Mouse (Mus musculus): ENCODE measurements around the gene Galnt6. TPM values are rescaled to one million over a fixed set of nuclear protein-coding genes. Genes with fewer than 3 reads are reported as not detected.

Galnt6 gene
- polyA plus RNA-seq, 1 experiment from 2014 or later: 1.3 TPM

DNA sequence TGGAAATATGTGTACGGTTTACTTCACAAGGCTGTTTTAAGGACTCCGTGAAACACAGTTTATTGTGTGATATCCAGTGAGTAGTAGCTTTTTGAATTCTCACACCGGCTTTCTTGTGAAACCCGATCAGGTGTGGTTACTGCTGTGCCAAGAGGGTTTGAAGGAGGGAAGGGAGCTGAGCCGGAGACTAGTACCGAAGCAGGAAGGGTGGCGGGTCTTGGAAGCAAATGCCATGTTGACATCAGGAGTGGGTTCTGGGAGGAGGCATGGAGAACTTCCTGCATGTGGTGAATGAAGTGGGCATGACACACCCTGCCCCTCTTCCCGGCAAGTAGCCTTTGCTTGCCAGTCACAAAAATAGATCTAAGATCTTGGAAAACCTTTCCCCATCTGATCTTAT is 33.5 kb upstream of the Galnt6 start:
- no peaks in the 10 kb centered on the region for H3K9me3 ChIP-seq (replicated peaks)
- no peak overlapping the region for H3K4me3 ChIP-seq
- no peak for ATAC-seq
- no peak overlapping the region for H3K4me2 ChIP-seq
- H3K4me1 ChIP-seq: peaks cover 19% of the 10 kb centered on the region
- H3K9ac ChIP-seq: no peak overlapping the region
- H3K27me3 ChIP-seq (replicated peaks): peaks cover 95% of the 10 kb centered on the region
- no peaks in the 10 kb centered on the region for H3K36me3 ChIP-seq
- 41% methylated on average over 8 of the region's 8 CpGs for WGBS (ENCODE audit: insufficient replicate concordance)
- no peak overlapping the region for H3K27ac ChIP-seq

DNA sequence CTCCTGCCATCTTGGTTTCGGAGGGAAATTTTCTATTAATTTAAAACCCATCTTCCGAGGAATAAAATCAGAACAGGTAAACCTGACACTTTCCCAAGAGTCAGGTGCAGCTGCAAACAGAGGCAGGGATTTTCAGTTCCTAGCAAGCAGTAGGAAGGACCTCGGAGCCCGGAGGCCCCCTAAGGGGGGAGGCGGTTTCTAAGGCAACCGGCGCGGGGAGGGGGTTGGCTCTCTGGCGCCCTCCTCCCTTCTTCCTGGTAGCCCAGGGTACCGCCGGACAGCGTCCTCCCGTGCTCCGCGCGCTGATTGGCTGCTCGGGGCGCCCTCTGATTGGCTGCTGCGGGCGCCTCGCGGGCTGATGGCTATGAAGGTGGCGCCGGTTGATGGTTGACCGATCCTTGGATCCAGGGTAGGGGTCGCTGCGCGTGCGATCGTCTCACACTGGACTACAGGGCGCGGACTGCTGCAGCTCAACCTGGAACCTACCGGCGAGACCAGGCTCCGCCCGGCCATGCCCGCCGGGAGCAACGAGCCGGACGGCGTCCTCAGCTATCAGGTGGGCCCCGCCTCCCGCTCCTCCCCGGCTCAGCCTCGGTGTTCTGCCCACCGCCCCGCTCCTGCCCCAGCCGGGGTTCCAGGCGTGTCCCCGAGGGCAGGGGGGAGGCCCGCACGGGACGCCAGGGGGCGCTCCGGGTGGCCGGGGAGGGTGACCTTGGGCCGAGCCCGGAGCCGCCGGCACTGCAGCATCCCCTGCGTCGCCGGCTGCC is 32.4 kb upstream of the Galnt6 start, which contains the start of gene Slc4a8:
TSS of gene Slc4a8 (plus strand) at position 329 of the 767 bp plus-strand sequence.
- Histone ChIP-seq H3K4me3 (peak within 1 kb of the TSS; percentile 59), H3K27me3 (replicated peaks) (peaks cover 93% of the 10 kb centered on the region), H3K4me2 (peak within 1 kb of the TSS; percentile 84), H3K36me3 (no peaks in the 10 kb centered on the region), H3K9ac (peak within 1 kb of the TSS; percentile 18; the same call in 1 of the 2 replicates), H3K4me1 (peaks cover 19% of the 10 kb centered on the region), H3K27ac (no peak within 1 kb of the TSS), H3K9me3 (replicated peaks) (no peaks in the 10 kb centered on the region)
- WGBS (ENCODE audit: insufficient replicate concordance): 2% methylated on average over 61 of the region's 64 CpGs
- peak; percentile 82 for ATAC-seq

DNA sequence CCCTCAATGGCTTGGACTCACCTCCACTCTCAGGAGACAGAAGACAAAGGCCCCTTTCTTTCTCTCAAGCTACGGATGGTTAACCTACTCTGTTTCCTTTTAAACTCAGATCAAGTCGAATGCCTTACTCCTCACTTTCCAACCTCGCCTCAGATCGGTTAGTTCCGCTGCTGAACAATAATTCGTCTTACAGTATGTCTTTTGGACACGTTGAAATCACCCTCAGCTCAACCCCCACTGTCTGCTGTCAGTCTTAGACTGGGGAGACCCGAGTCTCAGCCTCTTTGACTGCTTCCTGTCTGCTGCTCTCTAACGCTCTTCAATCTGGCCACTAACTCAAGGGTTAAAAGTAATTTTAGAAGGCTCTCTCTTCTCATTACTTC is 31.9 kb upstream of the Galnt6 start:
- H3K4me3 ChIP-seq: peak overlapping the region; percentile 59; the same call in 1 of the 2 replicates
- H3K27me3 ChIP-seq (replicated peaks): peaks cover 93% of the 10 kb centered on the region
- H3K9me3 ChIP-seq (replicated peaks): no peaks in the 10 kb centered on the region
- no peak overlapping the region for H3K9ac ChIP-seq
- no peaks in the 10 kb centered on the region for H3K36me3 ChIP-seq
- WGBS (ENCODE audit: insufficient replicate concordance): 26% methylated on average over 9 of the region's 9 CpGs
- peaks cover 19% of the 10 kb centered on the region for H3K4me1 ChIP-seq
- H3K4me2 ChIP-seq: peak overlapping the region; percentile 84
- no peak for ATAC-seq
- no peak overlapping the region for H3K27ac ChIP-seq

DNA sequence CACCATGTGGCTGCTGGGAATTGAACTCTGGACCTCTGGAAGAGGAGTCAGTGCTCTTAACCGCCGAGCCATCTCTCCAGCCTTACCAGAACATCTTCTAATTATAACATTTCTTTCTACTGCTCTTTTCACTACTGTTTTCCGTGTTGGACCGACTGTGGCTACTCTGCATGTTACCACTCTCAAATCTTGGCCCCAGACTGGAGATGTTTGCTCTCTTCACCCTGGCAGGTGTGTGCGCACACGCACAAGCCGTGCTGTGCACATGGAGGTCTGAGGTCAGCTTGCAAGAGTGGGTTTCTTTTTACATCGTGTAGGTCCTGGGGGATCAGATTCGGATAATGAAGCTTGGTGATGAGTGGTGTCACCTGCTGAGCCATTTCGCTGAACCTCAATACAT is 30.1 kb upstream of the Galnt6 start:
- ATAC-seq: no peak
- Histone ChIP-seq H3K4me3 (no peak overlapping the region), H3K9me3 (replicated peaks) (no peaks in the 10 kb centered on the region), H3K36me3 (no peaks in the 10 kb centered on the region), H3K9ac (no peak overlapping the region), H3K27ac (no peak overlapping the region), H3K4me1 (peaks cover 30% of the 10 kb centered on the region), H3K27me3 (replicated peaks) (peaks cover 92% of the 10 kb centered on the region), H3K4me2 (no peak overlapping the region)
- 70% methylated on average over 10 of the region's 10 CpGs for WGBS (ENCODE audit: insufficient replicate concordance)

DNA sequence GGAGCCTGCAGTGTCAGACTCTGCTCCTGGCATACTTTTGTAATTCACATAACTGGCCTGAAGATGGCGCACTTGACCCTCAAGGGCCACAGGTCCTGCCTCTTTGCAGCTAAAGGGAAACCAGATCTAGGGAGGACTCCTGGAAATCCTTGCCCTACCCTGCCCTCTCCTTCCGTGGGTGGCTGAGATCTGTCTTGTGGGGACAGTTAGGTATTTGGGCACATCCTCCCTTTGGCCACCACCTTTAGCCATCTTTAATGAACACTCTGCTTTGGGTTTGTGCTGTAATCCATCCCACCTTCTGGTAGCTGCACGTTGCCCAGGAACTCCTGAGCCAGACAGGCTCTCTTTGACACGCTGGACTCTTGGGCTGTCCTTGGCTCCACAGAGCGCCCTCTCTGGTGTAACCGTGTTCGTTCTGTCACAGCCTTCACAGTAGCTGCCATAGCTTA is 28.4 kb upstream of the Galnt6 start:
- H3K4me3 ChIP-seq: no peak overlapping the region
- no peaks in the 10 kb centered on the region for H3K36me3 ChIP-seq
- peak overlapping the region; percentile 10; the same call in 1 of the 2 replicates for H3K4me2 ChIP-seq
- H3K9me3 ChIP-seq (replicated peaks): no peaks in the 10 kb centered on the region
- no peak overlapping the region for H3K9ac ChIP-seq
- H3K4me1 ChIP-seq: peaks cover 30% of the 10 kb centered on the region
- no peak for ATAC-seq
- no peak overlapping the region for H3K27ac ChIP-seq
- WGBS (ENCODE audit: insufficient replicate concordance): 1% methylated on average over 7 of the region's 7 CpGs
- peaks cover 92% of the 10 kb centered on the region for H3K27me3 ChIP-seq (replicated peaks)

DNA sequence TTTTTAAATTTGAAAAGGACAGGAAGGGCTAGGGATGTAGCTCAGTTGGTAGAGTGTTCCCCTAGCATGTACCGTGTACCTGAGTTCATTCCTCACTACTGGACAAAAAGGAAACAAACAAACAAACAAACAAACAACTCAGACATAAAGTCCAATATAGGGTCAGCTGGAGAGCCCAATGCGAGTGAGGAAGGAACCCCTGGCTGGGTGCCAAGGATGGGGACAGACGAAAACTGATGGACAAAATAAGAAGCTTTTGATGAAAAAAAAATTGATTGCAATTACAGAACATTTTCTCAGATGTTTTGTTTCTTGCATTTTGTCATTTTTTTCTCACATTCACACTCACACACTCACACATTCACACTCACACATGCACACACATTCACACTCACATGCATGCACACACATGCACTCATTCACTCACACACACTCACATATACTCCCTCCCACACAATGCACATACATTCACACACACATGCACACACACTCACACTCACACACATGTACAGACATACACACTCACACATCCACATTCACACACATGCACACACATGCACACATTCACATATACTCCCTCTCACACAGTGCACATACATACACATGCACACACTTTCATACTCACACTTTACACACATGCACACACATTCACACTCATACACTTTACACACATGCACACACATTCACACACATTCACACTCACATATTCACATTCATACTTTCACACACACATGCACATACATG is 26.9 kb upstream of the Galnt6 start:
- Histone ChIP-seq H3K4me1 (peaks cover 16% of the 10 kb centered on the region), H3K4me2 (no peak overlapping the region), H3K4me3 (no peak overlapping the region), H3K9me3 (replicated peaks) (no peaks in the 10 kb centered on the region), H3K9ac (no peak overlapping the region), H3K27me3 (replicated peaks) (peaks cover 78% of the 10 kb centered on the region), H3K27ac (no peak overlapping the region), H3K36me3 (no peaks in the 10 kb centered on the region)
- no peak for ATAC-seq
- 69% methylated on average over 3 of the region's 3 CpGs for WGBS (ENCODE audit: insufficient replicate concordance)

DNA sequence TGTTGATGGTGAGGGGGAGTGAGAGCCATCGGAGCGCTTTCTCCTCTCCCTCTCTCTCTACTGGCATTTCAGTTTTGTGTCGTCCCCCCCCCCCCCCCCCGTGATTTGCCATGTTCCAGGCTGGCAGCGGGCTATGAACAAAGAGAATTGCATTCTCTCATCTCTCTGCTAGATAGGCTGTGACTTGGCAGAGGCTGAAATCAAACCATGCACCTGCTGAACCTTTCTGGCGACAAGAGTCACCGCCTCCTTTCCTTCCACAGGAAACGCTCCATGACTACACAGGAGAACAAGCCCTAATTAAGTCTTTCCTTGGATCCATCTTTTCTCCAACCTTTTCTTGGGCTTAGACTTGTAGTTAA is 26.3 kb upstream of the Galnt6 start:
- H3K36me3 ChIP-seq: no peaks in the 10 kb centered on the region
- 41% methylated on average over 8 of the region's 8 CpGs for WGBS (ENCODE audit: insufficient replicate concordance)
- no peak overlapping the region for H3K27ac ChIP-seq
- no peak for ATAC-seq
- H3K27me3 ChIP-seq (replicated peaks): peaks cover 72% of the 10 kb centered on the region
- H3K4me3 ChIP-seq: no peak overlapping the region
- no peak overlapping the region for H3K9ac ChIP-seq
- no peaks in the 10 kb centered on the region for H3K9me3 ChIP-seq (replicated peaks)
- peaks cover 17% of the 10 kb centered on the region for H3K4me1 ChIP-seq
- no peak overlapping the region for H3K4me2 ChIP-seq

DNA sequence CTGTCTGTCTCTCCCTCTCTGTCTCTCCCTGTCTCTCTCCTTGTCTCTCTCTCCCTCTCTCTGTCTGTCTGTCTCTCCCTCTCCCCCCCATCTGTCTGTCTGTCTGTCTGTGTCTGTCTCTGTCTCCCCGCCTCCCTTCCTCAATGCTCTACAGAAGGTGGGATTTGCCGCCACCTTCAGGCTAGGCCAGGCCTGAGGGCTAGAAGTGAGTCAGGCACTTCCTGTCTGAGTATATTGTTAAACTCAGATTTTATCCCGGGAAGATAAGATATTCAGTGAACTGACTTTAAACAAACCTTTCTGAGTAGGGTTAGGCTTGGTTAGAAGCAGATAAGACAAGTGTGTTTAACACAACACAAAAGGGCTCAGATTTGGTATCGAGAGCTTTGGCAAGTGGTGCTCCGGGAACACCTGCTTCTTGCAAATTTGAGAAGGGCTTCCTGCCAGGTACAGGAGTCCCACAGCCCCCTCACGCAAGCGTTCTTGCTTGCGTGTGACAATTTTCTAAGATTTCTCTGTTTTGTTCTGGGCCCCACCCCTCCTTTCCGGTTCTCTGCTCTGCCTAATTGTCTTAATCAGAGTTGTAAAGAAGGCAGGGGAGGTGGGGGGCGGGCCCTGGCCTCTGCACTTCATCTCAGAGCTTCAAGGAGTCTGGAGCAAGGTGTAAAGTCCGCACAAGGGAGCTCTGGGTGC is 25.8 kb upstream of the Galnt6 start:
- ATAC-seq: no peak
- WGBS (ENCODE audit: insufficient replicate concordance): 6% methylated on average over 11 of the region's 11 CpGs
- H3K4me3 ChIP-seq: no peak overlapping the region
- H3K36me3 ChIP-seq: no peaks in the 10 kb centered on the region
- no peak overlapping the region for H3K4me2 ChIP-seq
- no peak overlapping the region for H3K9ac ChIP-seq
- H3K4me1 ChIP-seq: peaks cover 22% of the 10 kb centered on the region
- H3K9me3 ChIP-seq (replicated peaks): no peaks in the 10 kb centered on the region
- no peak overlapping the region for H3K27ac ChIP-seq
- peaks cover 67% of the 10 kb centered on the region for H3K27me3 ChIP-seq (replicated peaks)

DNA sequence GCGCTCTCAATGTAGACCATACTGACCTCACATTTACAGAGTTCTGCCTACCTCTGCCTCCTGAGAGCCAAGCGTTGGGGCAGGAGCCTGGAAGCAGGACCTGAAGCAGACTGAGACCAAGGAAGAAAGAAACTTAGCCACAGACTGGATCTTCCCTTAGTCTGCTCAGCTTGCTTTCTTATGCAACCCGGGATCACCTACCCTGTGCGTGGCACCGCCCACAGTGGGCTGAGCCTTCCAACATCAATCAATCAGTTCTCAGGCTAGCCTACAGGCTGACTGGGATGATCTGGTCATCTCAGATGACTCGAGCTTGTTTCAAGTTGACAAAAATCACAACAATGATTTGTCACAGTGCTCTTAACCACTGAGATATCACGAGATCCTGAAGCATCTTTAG is 24.9 kb upstream of the Galnt6 start:
- Histone ChIP-seq H3K27ac (no peak overlapping the region), H3K36me3 (no peaks in the 10 kb centered on the region), H3K9me3 (replicated peaks) (no peaks in the 10 kb centered on the region), H3K9ac (no peak overlapping the region), H3K4me1 (peaks cover 31% of the 10 kb centered on the region), H3K4me2 (no peak overlapping the region), H3K27me3 (replicated peaks) (peaks cover 64% of the 10 kb centered on the region), H3K4me3 (no peak overlapping the region)
- no peak for ATAC-seq
- WGBS (ENCODE audit: insufficient replicate concordance): 37% methylated on average over 7 of the region's 7 CpGs

DNA sequence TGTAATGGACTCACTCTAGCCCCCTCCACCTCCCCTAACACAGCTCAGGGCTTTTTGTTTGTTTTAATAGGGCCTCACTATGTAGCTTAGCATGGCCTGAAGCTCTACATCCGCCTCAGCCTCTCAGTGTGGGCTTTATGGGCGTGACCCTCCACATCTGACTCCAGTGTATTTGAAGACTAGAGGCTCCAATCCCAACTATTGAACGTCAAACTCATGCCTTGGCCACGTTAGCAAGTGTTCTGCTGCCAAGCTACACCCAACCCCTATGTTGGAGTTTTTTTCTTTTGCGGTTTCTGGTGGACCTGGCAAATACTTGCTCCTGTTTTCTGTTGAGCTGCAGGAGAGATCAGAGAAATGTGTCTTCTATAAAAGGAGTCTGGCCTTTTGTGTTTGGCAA is 23.9 kb upstream of the Galnt6 start:
- WGBS (ENCODE audit: insufficient replicate concordance): 52% methylated on average over 5 of the region's 5 CpGs
- H3K4me1 ChIP-seq: peaks cover 35% of the 10 kb centered on the region
- H3K4me3 ChIP-seq: no peak overlapping the region
- H3K9me3 ChIP-seq (replicated peaks): no peaks in the 10 kb centered on the region
- H3K9ac ChIP-seq: no peak overlapping the region
- no peak overlapping the region for H3K4me2 ChIP-seq
- H3K27ac ChIP-seq: no peak overlapping the region
- ATAC-seq: no peak
- H3K27me3 ChIP-seq (replicated peaks): peaks cover 58% of the 10 kb centered on the region
- no peaks in the 10 kb centered on the region for H3K36me3 ChIP-seq

DNA sequence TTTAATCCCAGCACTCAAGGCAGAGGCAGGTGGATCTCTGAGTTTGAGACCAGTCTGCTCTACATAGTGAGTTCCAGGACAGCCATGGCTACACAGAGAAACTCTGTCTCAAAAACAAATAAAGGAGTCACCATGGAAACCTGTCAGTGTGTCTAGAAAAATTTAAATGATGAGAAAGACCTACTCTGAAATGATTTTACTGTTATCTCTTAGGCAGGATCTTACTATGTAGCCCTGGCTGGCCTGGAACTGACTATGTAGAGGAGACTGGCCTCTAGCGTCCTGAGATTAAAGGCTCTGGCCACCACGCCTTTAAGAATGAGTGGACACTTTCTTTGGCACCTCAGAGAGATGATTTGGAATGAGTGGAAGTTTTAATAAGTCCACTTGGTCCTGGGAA is 23.3 kb upstream of the Galnt6 start:
- H3K9ac ChIP-seq: no peak overlapping the region

More for the DNA sequence above, 23.3 kb upstream of the Galnt6 start:
- ATAC-seq: no peak
- H3K9me3 ChIP-seq (replicated peaks): no peaks in the 10 kb centered on the region
- H3K27me3 ChIP-seq (replicated peaks): peaks cover 52% of the 10 kb centered on the region
- no peak overlapping the region for H3K4me2 ChIP-seq
- no peak overlapping the region for H3K27ac ChIP-seq
- H3K36me3 ChIP-seq: no peaks in the 10 kb centered on the region
- H3K4me3 ChIP-seq: no peak overlapping the region
- 50% methylated on average over 2 of the region's 2 CpGs for WGBS (ENCODE audit: insufficient replicate concordance)
- peaks cover 41% of the 10 kb centered on the region for H3K4me1 ChIP-seq
